Mouse (Mus musculus): ENCODE data around the gene Ppef2.

The Ppef2 gene

DNA sequence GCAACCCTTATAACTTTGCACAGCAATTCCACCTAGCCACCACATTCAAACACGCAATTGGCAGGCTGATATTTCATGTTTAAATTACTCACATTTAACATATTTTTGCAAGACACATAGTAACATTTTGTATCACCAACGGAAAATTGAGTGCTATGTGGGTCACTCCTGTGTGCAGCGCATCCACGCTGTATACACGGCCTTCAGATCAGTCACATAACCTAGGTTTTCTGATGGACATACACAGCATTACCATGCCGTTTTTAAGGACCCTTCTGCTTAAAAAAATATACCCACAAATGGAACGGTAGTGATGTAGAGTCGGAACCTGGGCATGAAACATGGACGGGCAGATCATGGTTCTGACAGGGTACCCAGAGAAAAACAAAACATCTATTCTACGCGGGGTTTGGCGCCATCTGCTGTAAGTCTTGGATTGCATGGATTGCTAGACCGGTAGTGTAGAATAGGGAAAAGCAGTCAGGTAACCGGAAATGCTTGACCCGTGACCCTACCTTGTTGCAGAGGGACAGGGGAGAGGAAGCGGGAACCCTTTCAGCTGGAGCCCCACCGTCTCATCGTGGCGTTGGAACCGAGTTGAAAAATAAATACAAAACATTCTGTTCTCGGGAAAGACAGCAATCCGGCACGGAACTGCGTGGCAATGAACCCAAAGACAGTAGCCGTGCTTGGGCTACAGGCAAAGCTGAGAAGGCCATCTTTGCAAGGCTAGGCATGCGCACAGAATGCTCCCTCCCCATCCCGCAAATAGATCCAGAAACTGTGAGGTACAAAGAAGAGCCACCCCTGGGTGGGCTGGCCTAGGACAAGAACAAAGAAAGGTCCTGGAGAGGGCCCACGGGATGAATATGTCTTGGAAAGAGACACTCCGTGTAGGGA is 16.5 kb downstream of the Ppef2 start:
- peak in 1 of 2 experiments; percentile 67 for DNase-seq (ENCODE audit: low spot score in 2 of 2)

- no peak for DNase-seq (ENCODE audit: low spot score in 2 of 2)
Measured at GRCm38 (mm10) chr5:92234939-92235557, 21.0 kb downstream of the Ppef2 start.

- DNase-seq (ENCODE audit: low spot score in 2 of 2) = no peak
Measured at GRCm38 (mm10) chr5:92233366-92233765, 22.7 kb downstream of the Ppef2 start.

DNA sequence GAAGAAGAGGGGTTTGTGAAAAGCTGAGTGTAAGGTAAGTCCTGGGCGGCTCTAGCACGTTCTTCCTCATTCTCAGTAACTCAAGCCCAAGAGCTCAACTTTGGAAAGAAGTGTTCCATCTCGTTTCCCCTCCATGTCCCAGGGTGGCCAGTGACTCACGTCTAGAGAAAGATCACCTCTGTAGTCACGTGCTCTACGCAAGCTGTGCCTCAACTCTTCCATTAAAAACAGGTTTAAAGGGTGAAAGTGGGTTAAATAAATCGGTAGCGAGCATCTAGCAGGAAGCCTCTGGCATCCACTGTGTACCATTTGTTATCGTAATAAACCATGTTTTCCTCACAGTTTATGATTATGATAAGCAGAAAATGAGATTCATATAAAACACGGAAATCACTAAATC is 24.2 kb downstream of the Ppef2 start:
- DNase-seq (ENCODE audit: low spot score in 2 of 2) = no peak

- no peak for DNase-seq (ENCODE audit: low spot score in 2 of 2)
Measured at GRCm38 (mm10) chr5:92230306-92230705, 25.8 kb downstream of the Ppef2 start.

DNA sequence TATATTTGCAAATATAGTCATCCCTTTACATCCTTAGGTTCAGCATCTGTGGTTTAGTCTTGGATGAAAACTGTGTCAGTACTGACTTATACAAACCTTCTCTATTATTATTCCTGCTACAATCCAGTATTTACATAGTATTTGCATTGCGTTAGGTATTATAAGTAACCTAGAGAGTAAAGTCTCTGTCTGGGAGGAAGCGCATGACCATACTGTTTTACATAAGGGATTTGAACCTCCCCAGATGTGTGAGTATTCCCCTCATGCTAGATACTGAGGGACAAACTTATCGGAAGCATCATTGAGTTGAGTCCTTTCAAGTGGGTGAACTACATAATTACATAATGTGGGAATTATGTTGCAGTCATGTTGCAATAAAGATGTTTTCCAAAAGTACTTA is 26.6 kb downstream of the Ppef2 start:
- DNase-seq (ENCODE audit: low spot score in 2 of 2) = no peak

GRCm38 (mm10) chr5:92228776-92229175 is 27.3 kb downstream of the Ppef2 start:
- DNase-seq (ENCODE audit: low spot score in 2 of 2) = no peak

DNA sequence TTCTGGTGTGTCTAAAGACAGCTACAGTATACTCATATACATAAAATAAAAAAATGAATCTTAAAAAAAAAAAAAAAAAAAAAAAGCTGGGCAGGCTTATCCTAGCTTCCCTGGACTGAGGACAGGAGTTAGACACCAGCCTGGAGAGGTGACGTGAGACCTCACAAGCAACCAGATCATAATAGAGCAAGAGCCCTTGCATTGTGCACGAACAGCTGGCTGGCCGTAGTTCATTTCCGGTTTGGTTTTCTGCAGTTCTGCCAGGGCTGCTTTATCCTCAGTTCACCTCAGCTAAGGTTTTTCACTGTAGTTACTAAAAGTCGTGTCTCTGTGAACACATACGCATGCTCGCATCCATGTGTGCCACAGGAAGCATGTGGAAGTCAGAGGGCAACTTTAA is 28.3 kb downstream of the Ppef2 start:
- no peak for DNase-seq (ENCODE audit: low spot score in 2 of 2)

- DNase-seq (ENCODE audit: low spot score in 2 of 2) = no peak
Measured at GRCm38 (mm10) chr5:92220287-92220902, 35.7 kb downstream of the Ppef2 start.

DNA sequence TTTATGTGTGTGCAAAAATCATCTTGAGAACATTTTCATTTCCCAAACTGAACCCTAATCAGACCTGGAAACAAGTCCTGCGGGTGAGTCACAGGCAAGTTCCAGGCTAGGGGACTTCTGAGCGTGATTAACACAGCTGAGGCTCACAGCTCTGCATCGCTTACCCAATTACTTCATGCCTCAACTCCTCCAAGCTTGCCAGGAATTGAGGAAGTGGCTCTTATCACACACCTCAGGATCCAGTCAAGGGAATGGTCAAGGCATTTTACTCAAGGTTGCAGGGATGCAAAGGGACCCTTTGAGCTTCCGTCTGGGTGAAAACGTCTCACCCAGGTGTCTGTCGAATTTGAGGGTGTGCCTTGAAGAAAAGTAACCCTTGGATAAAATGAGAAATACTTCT is 36.3 kb downstream of the Ppef2 start:
- DNase-seq (ENCODE audit: low spot score in 2 of 2) = no peak

- DNase-seq (ENCODE audit: low spot score in 2 of 2) = no peak
Measured at GRCm38 (mm10) chr5:92218915-92219793, 36.9 kb downstream of the Ppef2 start.

DNA sequence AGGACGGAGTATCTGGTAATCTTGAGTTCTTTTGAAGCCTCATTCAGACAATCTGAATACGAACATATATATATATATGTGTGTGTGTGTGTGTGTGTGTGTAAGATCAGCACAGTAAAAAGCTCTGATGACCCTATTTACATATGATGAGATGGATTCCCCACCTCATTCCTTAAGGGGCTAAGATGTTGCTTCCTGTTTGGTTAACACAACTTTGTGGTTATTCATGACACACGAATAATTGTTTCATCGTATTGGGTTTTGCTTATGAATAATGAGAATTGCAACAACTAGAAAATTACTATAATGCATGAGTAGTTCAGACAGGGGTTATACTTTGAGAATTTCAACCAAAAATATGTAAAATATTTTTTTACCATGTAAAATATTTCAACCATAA is 40.8 kb downstream of the Ppef2 start, which contains the start of gene U90926:
TSS of gene U90926 (minus strand) at position 101 of the 400 bp plus-strand sequence.
- no peak for DNase-seq (ENCODE audit: low spot score in 2 of 2)

DNA sequence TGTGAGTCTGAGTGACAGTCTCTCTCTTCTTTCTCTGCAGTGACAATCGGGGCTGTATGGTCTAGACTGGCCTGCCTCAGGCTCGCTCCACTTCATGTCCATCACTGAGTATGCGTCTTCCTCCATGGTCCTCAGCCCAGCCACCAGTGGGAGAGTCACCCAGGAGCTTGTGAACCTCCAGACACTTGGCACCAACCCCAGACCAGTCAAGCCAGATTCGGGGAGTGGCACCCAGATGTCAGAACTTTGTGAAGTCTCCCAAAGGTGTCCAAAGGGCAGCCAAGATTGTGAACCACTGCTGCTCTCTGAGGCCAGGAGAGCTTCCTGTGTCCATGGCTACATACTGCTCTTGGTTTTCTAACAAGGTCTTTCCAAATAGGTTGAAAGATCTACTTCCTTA is 43.8 kb downstream of the Ppef2 start:
- DNase-seq (ENCODE audit: low spot score in 2 of 2) = no peak

DNA sequence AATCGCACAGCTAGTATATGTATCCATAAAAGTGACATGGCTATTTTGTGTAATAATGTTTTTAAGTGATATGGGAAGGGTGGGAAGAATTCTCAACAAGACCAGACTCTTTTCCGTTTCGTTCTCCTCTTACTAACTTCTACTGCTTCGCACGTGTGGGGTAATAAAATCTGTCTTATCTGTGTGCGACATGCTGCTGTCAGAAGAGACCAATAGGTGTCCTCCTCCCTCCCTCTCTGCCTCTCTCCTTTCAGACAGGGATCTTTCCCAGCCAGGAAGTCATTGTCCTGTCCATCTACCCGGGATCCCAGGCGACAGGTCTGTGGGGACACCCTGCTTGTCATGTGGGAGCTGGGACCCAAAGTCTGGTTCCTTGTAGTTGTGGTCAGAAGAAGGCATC is 45.9 kb downstream of the Ppef2 start:
- no peak for DNase-seq (ENCODE audit: low spot score in 2 of 2)

GRCm38 (mm10) chr5:92206121-92206520 is 50.0 kb downstream of the Ppef2 start:
- no peak for DNase-seq (ENCODE audit: low spot score in 2 of 2)

GRCm38 (mm10) chr5:92205706-92206105 is 50.4 kb downstream of the Ppef2 start:
- DNase-seq (ENCODE audit: low spot score in 2 of 2) = no peak

GRCm38 (mm10) chr5:92205184-92205583 is 50.9 kb downstream of the Ppef2 start:
- no peak for DNase-seq (ENCODE audit: low spot score in 2 of 2)

- no peak for DNase-seq (ENCODE audit: low spot score in 2 of 2)
Measured at GRCm38 (mm10) chr5:92204162-92205036, 51.7 kb downstream of the Ppef2 start.

- DNase-seq (ENCODE audit: low spot score in 2 of 2) = no peak
Measured at GRCm38 (mm10) chr5:92198266-92198665, 57.8 kb downstream of the Ppef2 start.

GRCm38 (mm10) chr5:92196895-92197811 is 58.9 kb downstream of the Ppef2 start:
- DNase-seq (ENCODE audit: low spot score in 2 of 2) = no peak
